Comparison of ENCODE assay signal across 12 mouse cellular contexts in the genomic region with DNA sequence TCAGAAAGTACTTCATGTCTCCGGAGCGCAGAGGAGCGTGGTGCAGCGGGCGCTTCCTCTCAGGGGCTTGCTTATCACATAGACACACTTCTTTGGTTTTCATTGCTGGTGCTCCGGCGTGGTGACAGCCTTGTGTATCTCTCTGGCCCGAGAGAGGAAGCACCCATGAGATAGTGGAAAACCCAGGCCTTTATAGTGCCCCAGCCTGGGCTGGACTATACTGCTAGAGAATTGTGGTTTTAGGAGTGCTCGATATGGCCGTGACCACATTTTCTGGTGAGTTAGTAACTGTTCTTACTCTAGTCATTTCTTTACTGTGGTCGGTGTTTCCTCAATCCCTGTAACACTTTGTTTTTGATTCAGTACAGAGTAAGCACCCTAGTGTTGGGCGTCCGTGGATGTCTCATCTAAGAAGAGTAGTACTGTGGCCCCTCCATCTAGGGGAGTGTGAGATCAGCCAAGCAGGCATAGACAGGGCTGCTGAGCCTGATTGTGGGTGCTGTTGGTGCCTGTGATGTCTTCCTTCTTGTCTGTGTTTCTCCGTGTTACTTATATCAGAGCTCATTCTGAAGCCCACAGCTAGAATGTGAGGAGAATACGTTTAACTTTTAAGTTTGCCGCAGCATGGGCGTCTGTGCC.
DNase-seq lines count a peak whose midpoint lies in the region.
"Had no signal": no experiment of that assay in that cellular context is flagged by ENCODE, and none has a peak within 500 bp of the region (broad histone marks: within the 10 kb centered on the region; RNA-seq: fewer than 3 reads in every experiment).

No protein-coding gene starts in this region.

- DNase-seq in thymus, postnatal 14 days, result peak; percentile 8
- DNase-seq in thymus, postnatal 10 days (ENCODE audit: low spot score in 2 of 2), result no peak
- DNase-seq in embryonic facial prominence, embryonic 10.5 days (ENCODE audit: low spot score), result no peak
- DNase-seq in liver, result peak; percentile 83
- no peak for DNase-seq in right cerebral cortex, adult 2 months (ENCODE audit: low spot score in 2 of 2)
- no peak for DNase-seq in kidney, postnatal 4 days
- DNase-seq in left cerebral cortex, adult 11 months (ENCODE audit: low spot score), result no peak
- DNase-seq: cerebellum, adult 11 months; forebrain, postnatal 0 days; lung, postnatal 36 days had no signal

- peaks cover 62% of the 10 kb centered on the region for H3K4me1 ChIP-seq in embryonic facial prominence, embryonic 10.5 days

- no peaks in the 10 kb centered on the region for H3K9me3 ChIP-seq in embryonic facial prominence, embryonic 10.5 days
- H3K9me3 ChIP-seq: G1E had no signal

- no peak overlapping the region for H3K4me3 ChIP-seq in embryonic facial prominence, embryonic 10.5 days

- H3K27ac ChIP-seq in embryonic facial prominence, embryonic 10.5 days (replicated peaks), result peak overlapping the region; percentile 5; the same call in 1 of the 2 replicates
- H3K27ac ChIP-seq: kidney, postnatal 0 days had no signal

- H3K27me3 ChIP-seq in embryonic facial prominence, embryonic 10.5 days (replicated peaks; ENCODE audit: low read depth, poor library complexity, severe bottlenecking), result peaks cover 43% of the 10 kb centered on the region

- H3K36me3 ChIP-seq in embryonic facial prominence, embryonic 10.5 days (replicated peaks), result no peaks in the 10 kb centered on the region
- H3K36me3 ChIP-seq: G1E had no signal

- 75% methylated on average over 17 of the region's 17 CpGs for WGBS in embryonic facial prominence, embryonic 10.5 days

Comparison
In these comparisons a context has a peak if more than half of its experiments do, and no peak if none do; other contexts are left out.
1. DNase-seq: peak in thymus, postnatal 14 days (single experiment) and liver (single experiment); none in thymus, postnatal 10 days (0 of 2), embryonic facial prominence, embryonic 10.5 days (single experiment), right cerebral cortex, adult 2 months (0 of 2), kidney, postnatal 4 days (0 of 2) and left cerebral cortex, adult 11 months (single experiment).